ENCODE assay signal across 18 mouse cellular contexts in genomic region chrX:50823856-50824255, GRCm38 (mm10). TPM values are rescaled to one million over a fixed set of nuclear protein-coding genes. Genes with fewer than 3 reads are reported as not detected.
DNase-seq lines count a peak whose midpoint lies in the region; ATAC-seq and TF ChIP-seq lines count a peak whose summit lies in the region.
"Had no signal": no experiment of that assay in that cellular context is flagged by ENCODE, and none has a peak within 500 bp of the region (broad histone marks: within the 10 kb centered on the region; RNA-seq: fewer than 3 reads in every experiment).

No protein-coding gene starts in this region.

- H3K36me3 ChIP-seq in embryonic facial prominence, embryonic 14.5 days (ENCODE audit: control insufficient read depth, insufficient read depth, low read length): no peaks in the 10 kb centered on the region
- H3K36me3 ChIP-seq in stomach, postnatal 0 days (ENCODE audit: control insufficient read depth, insufficient read depth, low read length): no peaks in the 10 kb centered on the region
- no peaks in the 10 kb centered on the region for H3K36me3 ChIP-seq in intestine, embryonic 15.5 days
- H3K36me3 ChIP-seq: embryonic facial prominence, embryonic 12.5 days; heart, embryonic 13.5 days; hindbrain, embryonic 13.5 days had no signal

- ATAC-seq in embryonic facial prominence, embryonic 14.5 days (ENCODE audit: low read depth): no peak
- peak; percentile 56 for ATAC-seq in stomach, postnatal 0 days (ENCODE audit: low FRiP score, low TSS enrichment)
- ATAC-seq in intestine, embryonic 15.5 days: no peak
- ATAC-seq: forebrain, embryonic 13.5 days; forebrain, postnatal 0 days; hindbrain, postnatal 0 days had no signal

- peak; percentile 55 for DNase-seq in heart, adult 11 months
- DNase-seq in heart, postnatal 10 days: no peak
- peak; percentile 12 to 59 for DNase-seq in urinary bladder, adult 18-20 months (ENCODE audit: low spot score in 2 of 2)
- no peak for DNase-seq in urinary bladder, postnatal 10 days (ENCODE audit: low spot score)
- peak; percentile 41 for DNase-seq in embryonic facial prominence, embryonic 14.5 days (ENCODE audit: low spot score)
- DNase-seq in stomach, postnatal 0 days (ENCODE audit: low spot score): peak; percentile 12
- DNase-seq: adrenal gland, postnatal 14 days; cerebellum, adult 18-20 months; cerebellum, adult 9-11 months; cerebellum, postnatal 36 days; forebrain, postnatal 0 days; gastrocnemius, postnatal 14 days had no signal

- no peak overlapping the region for H3K9ac ChIP-seq in embryonic facial prominence, embryonic 14.5 days (ENCODE audit: low read depth, low read length)
- H3K9ac ChIP-seq in stomach, postnatal 0 days (ENCODE audit: low read length): no peak overlapping the region
- H3K9ac ChIP-seq in intestine, embryonic 15.5 days: no peak overlapping the region
- H3K9ac ChIP-seq: embryonic facial prominence, embryonic 12.5 days; forebrain, embryonic 13.5 days; forebrain, postnatal 0 days; heart, embryonic 13.5 days; hindbrain, embryonic 13.5 days had no signal

- no peaks in the 10 kb centered on the region for H3K4me1 ChIP-seq in embryonic facial prominence, embryonic 14.5 days (ENCODE audit: control insufficient read depth, insufficient read depth, low read length)
- H3K4me1 ChIP-seq in stomach, postnatal 0 days (replicated peaks; ENCODE audit: control insufficient read depth, insufficient read depth): no peaks in the 10 kb centered on the region
- H3K4me1 ChIP-seq in intestine, embryonic 15.5 days (replicated peaks): no peaks in the 10 kb centered on the region
- H3K4me1 ChIP-seq: embryonic facial prominence, embryonic 12.5 days; forebrain, embryonic 13.5 days; hindbrain, embryonic 13.5 days had no signal

- no peak for TF ChIP-seq EP300 in stomach, postnatal 0 days (optimal IDR thresholded peaks at IDR 0.05)

- H3K4me3 ChIP-seq in embryonic facial prominence, embryonic 14.5 days (ENCODE audit: low read depth, low read length): no peak overlapping the region
- no peak overlapping the region for H3K4me3 ChIP-seq in stomach, postnatal 0 days (ENCODE audit: low read depth, low read length)
- H3K4me3 ChIP-seq in intestine, embryonic 15.5 days (replicated peaks): no peak overlapping the region
- H3K4me3 ChIP-seq: embryonic facial prominence, embryonic 12.5 days; forebrain, embryonic 13.5 days; heart, embryonic 13.5 days; hindbrain, embryonic 13.5 days had no signal

- no peak for TF ChIP-seq CTCF in stomach, postnatal 0 days (IDR thresholded peaks at IDR 0.05; ENCODE audit: low read depth)

- no peak overlapping the region for H3K27ac ChIP-seq in embryonic facial prominence, embryonic 14.5 days (replicated peaks; ENCODE audit: low read depth, low read length)
- no peak overlapping the region for H3K27ac ChIP-seq in stomach, postnatal 0 days (replicated peaks)
- H3K27ac ChIP-seq in intestine, embryonic 15.5 days: no peak overlapping the region
- H3K27ac ChIP-seq: embryonic facial prominence, embryonic 12.5 days; forebrain, embryonic 13.5 days; heart, embryonic 13.5 days; hindbrain, embryonic 13.5 days; hindbrain, postnatal 0 days had no signal

- H3K4me2 ChIP-seq in embryonic facial prominence, embryonic 14.5 days (ENCODE audit: low read depth, low read length): no peak overlapping the region
- no peak overlapping the region for H3K4me2 ChIP-seq in stomach, postnatal 0 days (replicated peaks; ENCODE audit: low read depth)
- H3K4me2 ChIP-seq in intestine, embryonic 15.5 days (replicated peaks): no peak overlapping the region
- H3K4me2 ChIP-seq: embryonic facial prominence, embryonic 12.5 days; forebrain, embryonic 13.5 days; heart, embryonic 13.5 days; hindbrain, embryonic 13.5 days had no signal

- WGBS in embryonic facial prominence, embryonic 14.5 days: 61% methylated on average over 6 of the region's 6 CpGs
- 36% methylated on average over 6 of the region's 6 CpGs for WGBS in stomach, postnatal 0 days
- 46% methylated on average over 6 of the region's 6 CpGs for WGBS in intestine, embryonic 15.5 days

- H3K9me3 ChIP-seq in embryonic facial prominence, embryonic 14.5 days (ENCODE audit: control insufficient read depth, low read length): no peaks in the 10 kb centered on the region
- no peaks in the 10 kb centered on the region for H3K9me3 ChIP-seq in stomach, postnatal 0 days (ENCODE audit: control insufficient read depth, low read length)
- H3K9me3 ChIP-seq in intestine, embryonic 15.5 days: no peaks in the 10 kb centered on the region
- H3K9me3 ChIP-seq: embryonic facial prominence, embryonic 12.5 days; forebrain, embryonic 13.5 days; heart, embryonic 13.5 days; hindbrain, embryonic 13.5 days had no signal

- H3K27me3 ChIP-seq in embryonic facial prominence, embryonic 14.5 days (replicated peaks; ENCODE audit: control insufficient read depth, insufficient read depth, low read length): peaks cover 9% of the 10 kb centered on the region; the same call in 1 of the 2 replicates
- no peaks in the 10 kb centered on the region for H3K27me3 ChIP-seq in stomach, postnatal 0 days (ENCODE audit: control insufficient read depth, insufficient read depth, low read length)
- H3K27me3 ChIP-seq in intestine, embryonic 15.5 days (replicated peaks): no peaks in the 10 kb centered on the region
- H3K27me3 ChIP-seq: embryonic facial prominence, embryonic 12.5 days; forebrain, embryonic 13.5 days; hindbrain, embryonic 13.5 days had no signal

- intact Hi-C loops in heart, postnatal 10 days (cut with DNase I): no loop called here

RNA-seq across cellular contexts. Expression of gene Stk26, which starts 17.0 kb away (rescaled TPM):
- total RNA-seq in heart, postnatal 10 days (2021): 1 to 10 TPM; 2.6 to 3.0 TPM
- 10.0 and 13.0 TPM in 2 replicates for polyA plus RNA-seq in embryonic facial prominence, embryonic 14.5 days (2014; fragmentation: Nextera tagmentation; extraction: Ambion mirVana)
- polyA plus RNA-seq in stomach, postnatal 0 days (2015; fragmentation: Nextera tagmentation; extraction: Ambion mirVana): 3.5 and 4.5 TPM in 2 replicates
- polyA plus RNA-seq in intestine, embryonic 15.5 days (2015; fragmentation: Nextera tagmentation; extraction: Ambion mirVana): 6.1 and 6.6 TPM in 2 replicates

Comparison
In these comparisons a context has a peak if more than half of its experiments do, and no peak if none do; other contexts are left out.
1. DNase-seq: peak in heart, adult 11 months (single experiment), urinary bladder, adult 18-20 months (2 of 2), embryonic facial prominence, embryonic 14.5 days (single experiment) and stomach, postnatal 0 days (single experiment); none in heart, postnatal 10 days (0 of 2) and urinary bladder, postnatal 10 days (single experiment).